Mouse (Mus musculus) spleen, adult 2 months (tissue): ENCODE data around the gene Olfr320.

Source experiments
- CTCF ChIP-seq: fragments of 200-500 bp; IDR thresholded peaks from 2 replicates; pipeline ENCODE4 v1.5.1; 2011; ENCODE audit warnings: mild to moderate bottlenecking, inconsistent platforms; ENCODE audit not compliant: insufficient read depth, insufficient read length, insufficient replicate concordance; ENCODE audit errors: extremely low read depth
- POLR2A ChIP-seq: fragments of 200-500 bp; IDR thresholded peaks from 2 replicates; pipeline ENCODE4 v1.6.1; 2011; ENCODE audit warnings: low read depth, low read length, inconsistent platforms

DNA sequence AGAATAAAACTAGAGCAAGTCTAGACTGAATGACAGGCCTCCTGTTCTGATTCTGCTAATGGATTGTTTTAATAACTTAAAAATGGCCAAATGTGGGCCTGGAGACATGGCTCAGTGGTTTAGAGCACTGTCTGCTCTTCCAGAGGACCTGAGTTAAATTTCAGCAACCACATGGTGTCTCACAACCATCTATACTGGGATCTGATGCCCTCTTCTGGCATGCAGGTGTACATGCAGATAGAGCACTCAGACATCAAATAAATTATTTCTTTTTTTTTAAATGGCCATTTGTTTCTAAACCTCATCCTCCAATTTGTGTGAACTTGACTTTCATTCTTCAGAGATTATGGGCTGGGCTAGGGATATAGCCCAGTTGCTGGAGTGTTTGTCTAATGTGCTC lies 11.6 kb upstream of the Olfr320 start:
- no peak for TF ChIP-seq CTCF
- no peak for TF ChIP-seq POLR2A
